Mouse (Mus musculus) small intestine, adult 10 weeks (tissue): ENCODE results near the gene Olfr95. TPM values are rescaled to one million over a fixed set of nuclear protein-coding genes. Genes with fewer than 3 reads are reported as not detected.

ENCODE experiments used
- polyA plus RNA-seq: library from polyadenylated mRNA; stranded (reverse); fragments of 350-450 nt; fragmentation: Illumina TruSeq; extraction: RNeasy Lipid Tissue Mini Kit (QIAGEN cat#74804); gene quantifications from one replicate; pipeline ENCODE4 v1.2.3, GENCODE M21; 2014; ENCODE audit warnings: low replicate concordance

Gene Olfr95
- not detected for polyA plus RNA-seq

DNA sequence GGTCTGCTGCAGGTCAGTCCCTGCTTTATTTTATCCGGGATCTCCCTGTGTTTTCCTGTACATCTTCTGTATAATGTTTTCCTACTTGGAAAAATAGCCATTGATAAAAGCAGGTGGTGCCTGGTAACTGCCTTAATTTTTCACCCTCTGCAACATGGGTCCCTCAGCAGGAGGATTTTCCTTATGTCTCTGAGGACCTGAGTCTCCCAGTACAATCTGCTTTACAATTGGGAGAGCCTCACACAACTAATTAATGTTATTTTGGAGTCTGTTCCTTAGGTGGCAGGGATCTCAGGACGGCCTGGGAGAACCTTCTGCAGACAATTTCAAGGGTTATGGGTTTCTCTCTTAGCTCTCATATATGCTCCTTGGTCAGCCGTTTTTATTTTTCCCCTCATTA is at the start of gene Olfr95:
TSS of gene Olfr95 (minus strand) at position 101 of the 400 bp plus-strand sequence.

DNA sequence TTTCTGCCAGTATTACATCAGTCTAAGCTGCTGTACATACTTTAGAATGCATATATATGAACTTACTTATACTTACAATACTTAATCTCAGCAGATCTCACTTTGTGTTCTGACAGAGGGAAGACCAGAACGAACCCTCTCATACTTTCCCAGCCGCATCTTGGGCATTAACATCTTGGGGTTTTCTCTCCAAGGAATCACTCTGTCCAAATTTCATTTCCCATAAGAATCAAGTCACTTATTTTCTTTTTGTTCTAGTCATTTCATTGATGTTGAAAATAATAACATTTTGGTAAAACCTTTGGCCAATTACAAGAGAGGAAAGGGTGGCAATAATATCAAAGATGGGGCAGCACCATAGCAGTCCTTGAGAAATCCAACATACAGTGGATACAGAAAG is 24.3 kb upstream of the Olfr95 start, which contains the start of gene Olfr97:
TSS of gene Olfr97 (minus strand) at position 101 of the 400 bp plus-strand sequence.

DNA sequence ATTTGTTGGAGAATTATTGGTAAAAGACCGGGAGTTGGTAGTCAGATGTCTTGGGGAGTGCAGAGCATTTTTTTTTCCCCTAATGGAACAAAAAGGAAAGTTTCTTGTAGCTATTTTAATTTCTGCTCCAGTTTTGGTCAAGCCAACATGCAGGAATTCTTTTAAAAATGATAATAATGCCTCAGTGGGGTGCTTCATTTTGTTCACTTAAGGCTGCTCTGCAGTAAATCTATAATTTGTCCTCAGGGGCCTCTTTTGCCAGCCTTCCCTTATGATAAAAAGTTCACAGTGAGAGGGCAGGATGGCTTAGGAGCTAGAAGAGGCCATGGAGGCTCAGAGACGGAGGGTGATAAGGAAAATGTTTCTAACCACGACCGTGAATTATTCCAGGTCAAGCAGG is 6.9 kb upstream of the Olfr95 start, which contains the start of gene Olfr96:
TSS of gene Olfr96 (plus strand) at position 301 of the 400 bp plus-strand sequence.

DNA sequence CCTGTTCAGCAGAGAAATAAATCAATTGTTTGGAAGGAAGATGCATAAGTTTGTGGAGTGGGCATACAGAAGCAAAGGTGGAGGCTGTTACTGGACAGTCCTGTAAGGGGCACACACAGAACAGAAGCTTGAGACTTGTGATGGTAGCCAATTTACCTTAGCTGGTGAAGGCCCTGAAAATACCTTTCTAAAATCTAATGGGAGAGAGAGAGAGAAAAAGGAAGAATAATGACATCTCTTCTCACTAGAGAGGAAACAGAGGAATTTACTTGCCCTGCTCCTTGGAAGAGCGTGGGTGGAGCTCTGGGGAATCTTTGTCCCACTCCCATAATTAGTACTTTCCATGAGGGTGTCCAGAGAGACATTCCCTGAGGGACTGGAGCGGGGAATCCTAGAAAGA is 12.0 kb downstream of the Olfr95 start, which contains the start of gene Olfr94:
TSS of gene Olfr94 (minus strand) at position 101 of the 400 bp plus-strand sequence.

DNA sequence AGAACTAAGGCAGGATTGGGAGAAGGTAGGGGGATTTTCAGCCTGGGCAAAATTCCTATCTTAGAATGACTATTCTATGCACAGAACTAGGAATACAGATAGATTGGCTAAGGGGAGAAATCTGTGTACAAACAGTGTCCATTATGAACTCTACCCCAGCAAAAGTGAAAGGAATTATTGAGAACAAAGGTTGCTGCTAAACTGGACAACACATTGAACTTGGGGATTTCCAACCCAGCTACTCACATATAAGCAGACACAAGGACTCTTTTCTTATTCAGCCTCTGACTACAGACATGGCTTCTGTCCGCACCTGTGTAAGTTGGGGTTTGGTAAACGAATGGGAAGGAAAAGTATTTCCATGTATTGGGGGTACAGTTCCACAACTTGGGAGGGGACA is 19.3 kb downstream of the Olfr95 start, which contains the start of gene Ubd:
TSS of gene Ubd (plus strand) at position 237 of the 400 bp plus-strand sequence.

DNA sequence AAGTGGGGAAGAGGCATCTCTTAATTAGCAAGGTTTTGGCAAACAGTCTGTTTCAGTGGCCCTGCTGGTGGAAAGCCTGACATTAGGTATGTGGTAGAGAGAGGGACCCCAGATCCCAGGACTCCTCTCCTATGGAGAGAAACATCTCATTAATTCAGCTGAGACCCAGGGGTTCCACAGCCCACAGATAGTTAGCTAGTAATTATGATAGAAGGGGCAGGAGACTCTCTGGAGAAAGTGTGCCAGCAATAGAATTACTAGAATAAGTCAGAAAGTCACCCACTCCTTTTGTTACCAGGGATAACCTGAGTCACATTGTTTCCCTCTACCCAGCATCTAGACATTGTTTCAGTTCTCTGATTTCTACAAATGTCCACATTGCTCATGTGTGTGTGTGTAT is 51.5 kb downstream of the Olfr95 start, which contains the start of gene Olfr93:
TSS of gene Olfr93 (minus strand) at position 101 of the 400 bp plus-strand sequence.

Other genes starting within 250 kb of the Olfr95 start
- not detected for gene 2410137M14Rik, start 231.9 kb downstream of the Olfr95 start, polyA plus RNA-seq
- gene H2-M5, start 223.6 kb downstream of the Olfr95 start, polyA plus RNA-seq = not detected
- gene Zfp57, start 212.0 kb downstream of the Olfr95 start, polyA plus RNA-seq = 3.6 TPM
- gene Mog, start 189.7 kb downstream of the Olfr95 start, polyA plus RNA-seq = not detected
- 14.3 TPM for gene Gabbr1, start 167.2 kb downstream of the Olfr95 start, polyA plus RNA-seq
- not detected for gene Olfr90, start 124.6 kb downstream of the Olfr95 start, polyA plus RNA-seq
- gene Olfr91, start 114.8 kb downstream of the Olfr95 start, polyA plus RNA-seq = not detected
- not detected for gene Olfr92, start 93.0 kb downstream of the Olfr95 start, polyA plus RNA-seq
- not detected for gene Olfr93, start 51.6 kb downstream of the Olfr95 start, polyA plus RNA-seq
- gene Ubd, start 19.2 kb downstream of the Olfr95 start, polyA plus RNA-seq = 7.5 TPM
- not detected for gene Olfr94, start 12.1 kb downstream of the Olfr95 start, polyA plus RNA-seq
- gene Olfr96, start 7.0 kb upstream of the Olfr95 start, polyA plus RNA-seq = not detected
- gene Olfr97, start 24.2 kb upstream of the Olfr95 start, polyA plus RNA-seq = not detected
- gene Olfr98, start 50.6 kb upstream of the Olfr95 start, polyA plus RNA-seq = not detected
- gene H2-M3, start 57.1 kb upstream of the Olfr95 start, polyA plus RNA-seq = 1.0 TPM
- gene Olfr99, start 70.3 kb upstream of the Olfr95 start, polyA plus RNA-seq = not detected
- not detected for gene Olfr101, start 91.2 kb upstream of the Olfr95 start, polyA plus RNA-seq
- gene Olfr102, start 103.9 kb upstream of the Olfr95 start, polyA plus RNA-seq = not detected
- not detected for gene Olfr103, start 126.6 kb upstream of the Olfr95 start, polyA plus RNA-seq
- not detected for gene Olfr104-ps, start 146.5 kb upstream of the Olfr95 start, polyA plus RNA-seq
- gene Olfr105-ps, start 165.9 kb upstream of the Olfr95 start, polyA plus RNA-seq = not detected
- not detected for gene Olfr106-ps, start 177.3 kb upstream of the Olfr95 start, polyA plus RNA-seq
- not detected for gene Olfr107, start 186.1 kb upstream of the Olfr95 start, polyA plus RNA-seq
- not detected for gene Olfr108, start 232.4 kb upstream of the Olfr95 start, polyA plus RNA-seq
- not detected for gene Olfr109, start 245.8 kb upstream of the Olfr95 start, polyA plus RNA-seq